Mouse (Mus musculus): Measurements from ENCODE around the gene Iqsec1. TPM values are rescaled to one million over a fixed set of nuclear protein-coding genes. Genes with fewer than 3 reads are reported as not detected.

Iqsec1 gene
- polyA plus RNA-seq, 1 experiment: 230 TPM

DNA sequence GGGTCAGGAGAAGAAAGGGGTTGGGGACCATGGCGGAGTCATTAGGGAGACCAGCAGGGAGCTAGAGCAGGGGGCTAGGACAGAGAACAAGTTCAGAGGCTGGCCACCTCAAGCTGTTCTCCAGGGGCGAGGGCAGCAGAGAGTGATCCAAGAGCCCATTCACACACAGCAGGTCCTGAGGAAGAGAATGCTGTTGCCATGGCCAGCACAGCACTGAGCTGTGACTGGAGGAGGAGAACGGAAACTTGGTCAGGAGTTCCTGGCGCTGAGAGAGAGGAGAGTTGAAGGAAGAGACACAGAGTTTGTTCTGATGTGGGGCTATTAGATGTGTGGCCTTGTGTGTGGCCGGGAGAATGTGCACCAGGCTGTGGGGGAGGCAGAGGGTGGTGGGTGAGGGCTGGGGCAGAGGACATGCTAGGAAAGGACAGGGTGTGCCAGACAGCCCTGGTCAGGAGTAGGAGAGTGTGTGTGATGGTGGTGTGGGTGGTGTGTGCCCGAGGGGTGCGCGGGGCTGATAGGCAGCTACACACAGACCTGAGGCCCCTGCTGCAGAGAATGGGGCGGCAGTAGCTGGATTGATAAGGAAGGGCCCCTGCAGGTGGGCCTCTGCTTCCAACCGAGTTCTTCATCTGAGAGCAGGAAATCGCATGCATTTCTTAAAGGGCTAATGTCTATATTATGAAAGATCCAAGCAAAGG is 365.6 kb downstream of the Iqsec1 start:
- TF ChIP-seq CTCF (IDR thresholded peaks at IDR 0.05; ENCODE audit: extremely low read depth, insufficient read depth, insufficient read length, insufficient replicate concordance): no peak
- TF ChIP-seq POLR2A (IDR thresholded peaks at IDR 0.05; ENCODE audit: low read depth, low read length): no peak
- peaks cover 17% of the 10 kb centered on the region; the same call in 1 of the 2 replicates for H3K4me1 ChIP-seq (ENCODE audit: control insufficient read depth, insufficient read depth, insufficient read length)
- no peaks in the 10 kb centered on the region for H3K36me3 ChIP-seq (ENCODE audit: control insufficient read depth, insufficient read depth, low read length)
- H3K4me3 ChIP-seq (ENCODE audit: extremely low read depth, insufficient read depth, insufficient read length): no peak overlapping the region
- no peaks in the 10 kb centered on the region for H3K27me3 ChIP-seq (ENCODE audit: control insufficient read depth, insufficient read depth, low read length)
- WGBS: 46% methylated on average over 11 of the region's 11 CpGs
- H3K27ac ChIP-seq (ENCODE audit: insufficient read depth, low read length): no peak overlapping the region
- no peak for DNase-seq (ENCODE audit: low read depth in 1 of 2, low spot score in 2 of 2)

DNA sequence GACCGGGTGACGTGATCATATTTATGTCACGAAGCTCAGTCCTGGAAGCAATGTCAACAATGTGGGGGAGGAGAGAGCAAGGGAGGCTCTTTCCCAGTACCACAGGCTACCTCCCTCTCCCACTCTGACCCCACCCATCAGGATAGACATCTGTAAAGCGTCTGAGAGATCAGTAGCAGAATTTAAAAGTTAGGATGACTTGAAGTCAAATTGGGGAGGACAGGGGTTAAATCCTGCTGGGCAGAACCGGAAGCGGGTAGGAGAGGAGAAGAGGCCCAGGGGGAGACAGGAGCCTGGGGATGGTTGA is 366.9 kb downstream of the Iqsec1 start:
- no peak for TF ChIP-seq CTCF (IDR thresholded peaks at IDR 0.05; ENCODE audit: extremely low read depth, insufficient read depth, insufficient read length, insufficient replicate concordance)
- TF ChIP-seq POLR2A (IDR thresholded peaks at IDR 0.05; ENCODE audit: low read depth, low read length): no peak
- H3K36me3 ChIP-seq (ENCODE audit: control insufficient read depth, insufficient read depth, low read length): no peaks in the 10 kb centered on the region
- H3K4me3 ChIP-seq (ENCODE audit: extremely low read depth, insufficient read depth, insufficient read length): no peak overlapping the region
- H3K4me1 ChIP-seq (ENCODE audit: control insufficient read depth, insufficient read depth, insufficient read length): peaks cover 17% of the 10 kb centered on the region; the same call in 1 of the 2 replicates
- H3K27ac ChIP-seq (ENCODE audit: insufficient read depth, low read length): no peak overlapping the region
- H3K27me3 ChIP-seq (ENCODE audit: control insufficient read depth, insufficient read depth, low read length): no peaks in the 10 kb centered on the region
- no peak for DNase-seq (ENCODE audit: low read depth in 1 of 2, low spot score in 2 of 2)
- 89% methylated on average over 6 of the region's 6 CpGs for WGBS

DNA sequence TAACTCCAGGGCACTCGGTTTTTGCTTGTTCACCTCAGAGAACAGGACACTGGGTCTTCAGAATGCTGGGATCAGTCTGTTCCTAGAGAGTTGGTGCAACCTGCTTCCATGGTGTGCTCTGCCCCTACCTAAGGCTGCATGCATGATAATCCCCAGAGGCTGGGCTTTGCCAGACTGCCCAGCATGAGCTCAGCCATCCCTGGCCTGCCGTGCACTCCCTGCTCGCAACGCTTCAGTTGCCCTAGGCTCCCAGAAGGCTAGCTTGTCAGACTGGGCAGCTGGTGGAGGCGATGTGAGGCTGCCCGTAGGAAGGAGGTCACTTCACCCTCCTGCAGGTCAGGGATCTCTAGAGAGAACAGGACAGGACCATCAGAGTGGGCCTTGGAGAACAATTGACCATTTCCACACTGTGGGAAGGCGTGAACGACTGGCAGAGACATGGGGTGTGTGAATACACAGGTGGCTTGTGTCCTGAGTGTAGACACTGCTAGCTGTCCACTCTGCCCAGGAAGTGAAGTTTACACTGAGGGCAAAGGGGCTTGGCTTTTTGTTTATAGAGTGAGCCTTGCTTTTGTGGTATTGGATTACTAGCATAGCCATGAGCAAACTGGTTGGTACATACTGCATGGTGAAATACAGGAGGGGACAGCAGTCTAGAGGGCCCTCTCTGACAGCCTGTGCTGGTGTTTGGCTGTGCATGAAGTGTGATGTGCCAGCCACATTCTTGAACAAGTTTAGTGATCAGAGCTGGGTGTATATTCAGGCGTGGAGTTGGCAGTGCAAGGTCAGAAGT is 367.5 kb downstream of the Iqsec1 start:
- no peak overlapping the region for H3K27ac ChIP-seq (ENCODE audit: insufficient read depth, low read length)
- DNase-seq (ENCODE audit: low read depth in 1 of 2, low spot score in 2 of 2): no peak
- H3K4me1 ChIP-seq (ENCODE audit: control insufficient read depth, insufficient read depth, insufficient read length): peaks cover 17% of the 10 kb centered on the region; the same call in 1 of the 2 replicates
- 81% methylated on average over 9 of the region's 9 CpGs for WGBS
- no peaks in the 10 kb centered on the region for H3K36me3 ChIP-seq (ENCODE audit: control insufficient read depth, insufficient read depth, low read length)
- no peak overlapping the region for H3K4me3 ChIP-seq (ENCODE audit: extremely low read depth, insufficient read depth, insufficient read length)
- no peak for TF ChIP-seq POLR2A (IDR thresholded peaks at IDR 0.05; ENCODE audit: low read depth, low read length)
- TF ChIP-seq CTCF (IDR thresholded peaks at IDR 0.05; ENCODE audit: extremely low read depth, insufficient read depth, insufficient read length, insufficient replicate concordance): no peak
- no peaks in the 10 kb centered on the region for H3K27me3 ChIP-seq (ENCODE audit: control insufficient read depth, insufficient read depth, low read length)

DNA sequence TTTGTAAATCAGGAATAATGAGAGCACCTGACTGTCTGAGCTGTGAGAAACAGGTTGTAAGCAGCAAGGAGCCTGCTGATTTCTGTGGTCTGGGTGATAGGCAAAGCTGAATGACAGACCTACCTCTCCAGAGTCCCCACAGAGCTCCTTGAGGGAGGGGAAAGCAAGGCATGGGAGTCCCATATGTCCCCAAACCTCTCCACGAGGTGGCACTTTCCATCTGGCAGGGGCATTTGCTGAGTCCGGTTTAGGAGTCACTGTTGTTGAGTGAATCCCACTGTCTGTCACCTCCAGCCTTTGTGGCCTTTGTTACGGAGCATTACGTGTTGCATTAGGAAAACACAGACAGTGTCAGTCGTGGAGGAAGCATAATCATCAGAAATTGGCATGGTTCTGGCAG is 368.5 kb downstream of the Iqsec1 start:
- H3K27me3 ChIP-seq (ENCODE audit: control insufficient read depth, insufficient read depth, low read length): no peaks in the 10 kb centered on the region
- H3K4me3 ChIP-seq (ENCODE audit: extremely low read depth, insufficient read depth, insufficient read length): no peak overlapping the region
- no peak for TF ChIP-seq CTCF (IDR thresholded peaks at IDR 0.05; ENCODE audit: extremely low read depth, insufficient read depth, insufficient read length, insufficient replicate concordance)
- no peak for TF ChIP-seq POLR2A (IDR thresholded peaks at IDR 0.05; ENCODE audit: low read depth, low read length)
- no peak for DNase-seq (ENCODE audit: low read depth in 1 of 2, low spot score in 2 of 2)
- WGBS: 86% methylated on average over 5 of the region's 5 CpGs
- H3K4me1 ChIP-seq (ENCODE audit: control insufficient read depth, insufficient read depth, insufficient read length): peaks cover 17% of the 10 kb centered on the region; the same call in 1 of the 2 replicates
- H3K27ac ChIP-seq (ENCODE audit: insufficient read depth, low read length): no peak overlapping the region
- no peaks in the 10 kb centered on the region for H3K36me3 ChIP-seq (ENCODE audit: control insufficient read depth, insufficient read depth, low read length)

DNA sequence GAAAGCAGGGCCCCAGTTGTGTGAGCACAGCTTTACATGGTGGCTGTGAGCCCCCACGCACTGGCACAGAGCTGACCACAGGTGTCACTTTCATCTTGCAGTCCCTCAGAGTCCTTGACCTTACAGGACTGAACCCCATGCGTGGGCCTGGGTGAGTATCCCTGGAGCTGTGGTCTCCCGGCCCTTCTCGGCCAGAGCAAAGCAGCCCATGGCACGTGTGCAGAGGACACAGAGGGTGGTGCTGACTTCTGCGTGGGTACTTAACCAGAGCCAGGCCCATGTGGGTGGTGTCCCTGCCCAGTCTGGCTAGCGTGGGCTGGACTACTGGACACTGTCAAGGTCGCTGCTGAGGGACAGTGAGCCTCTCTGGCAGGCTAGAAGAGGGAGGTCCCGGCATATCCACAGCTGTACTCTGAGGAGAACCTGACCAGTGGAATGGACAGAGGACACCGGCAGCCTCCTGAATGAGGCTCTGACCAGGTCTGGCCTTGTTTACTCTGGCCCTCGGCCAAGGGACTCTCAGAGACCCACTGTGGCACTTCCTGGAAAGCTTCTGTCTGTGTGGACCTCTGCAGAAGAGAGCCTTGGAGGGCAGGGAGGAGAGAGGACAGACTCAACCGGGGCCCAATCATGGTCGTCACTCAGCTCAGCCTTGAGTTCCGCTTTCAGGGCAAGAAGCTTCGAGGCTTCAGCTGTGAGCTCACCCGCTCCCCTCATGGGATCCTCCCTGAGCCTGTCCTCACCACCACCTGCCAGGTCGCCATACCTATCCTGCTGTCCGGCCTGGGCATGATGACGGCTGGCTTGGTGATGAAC is 369.5 kb downstream of the Iqsec1 start:
- H3K4me1 ChIP-seq (ENCODE audit: control insufficient read depth, insufficient read depth, insufficient read length): peaks cover 12% of the 10 kb centered on the region; the same call in 1 of the 2 replicates
- H3K36me3 ChIP-seq (ENCODE audit: control insufficient read depth, insufficient read depth, low read length): no peaks in the 10 kb centered on the region
- no peaks in the 10 kb centered on the region for H3K27me3 ChIP-seq (ENCODE audit: control insufficient read depth, insufficient read depth, low read length)
- WGBS: 68% methylated on average over 19 of the region's 19 CpGs
- DNase-seq (ENCODE audit: low read depth in 1 of 2, low spot score in 2 of 2): peak in 1 of 2 experiments; percentile 19
- TF ChIP-seq POLR2A (IDR thresholded peaks at IDR 0.05; ENCODE audit: low read depth, low read length): no peak
- H3K4me3 ChIP-seq (ENCODE audit: extremely low read depth, insufficient read depth, insufficient read length): no peak overlapping the region
- peak overlapping the region; percentile 28; the same call in 1 of the 2 replicates for H3K27ac ChIP-seq (ENCODE audit: insufficient read depth, low read length)

DNA sequence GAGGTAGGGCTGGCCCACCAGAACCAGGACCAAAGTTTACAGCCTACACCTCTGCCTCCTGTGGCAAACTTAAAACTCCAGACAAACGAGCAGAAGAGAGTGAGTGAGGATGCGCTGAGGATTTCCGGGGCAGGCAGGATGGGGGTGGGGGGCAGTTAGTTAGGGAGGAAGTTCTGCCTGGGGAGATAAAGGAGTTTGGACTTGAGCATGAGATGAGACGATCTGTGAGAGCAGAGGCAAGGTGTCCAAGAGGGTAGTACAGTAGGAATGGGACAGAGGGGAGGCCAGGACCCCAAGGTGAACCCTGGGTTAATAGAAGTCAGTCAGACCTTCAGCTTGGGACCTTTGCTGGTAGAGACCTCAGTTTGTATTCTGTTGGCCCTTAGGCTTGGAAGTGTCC is 370.2 kb downstream of the Iqsec1 start:
- H3K4me1 ChIP-seq (ENCODE audit: control insufficient read depth, insufficient read depth, insufficient read length): peaks cover 12% of the 10 kb centered on the region; the same call in 1 of the 2 replicates
- DNase-seq (ENCODE audit: low read depth in 1 of 2, low spot score in 2 of 2): peak in 1 of 2 experiments; percentile 27
- H3K36me3 ChIP-seq (ENCODE audit: control insufficient read depth, insufficient read depth, low read length): no peaks in the 10 kb centered on the region
- H3K4me3 ChIP-seq (ENCODE audit: extremely low read depth, insufficient read depth, insufficient read length): no peak overlapping the region
- TF ChIP-seq POLR2A (IDR thresholded peaks at IDR 0.05; ENCODE audit: low read depth, low read length) (no peak), CTCF (IDR thresholded peaks at IDR 0.05; ENCODE audit: extremely low read depth, insufficient read depth, insufficient read length, insufficient replicate concordance) (no peak)
- 14% methylated on average over 4 of the region's 4 CpGs for WGBS
- H3K27me3 ChIP-seq (ENCODE audit: control insufficient read depth, insufficient read depth, low read length): no peaks in the 10 kb centered on the region
- H3K27ac ChIP-seq (ENCODE audit: insufficient read depth, low read length): peak overlapping the region; percentile 28

Measured in spleen, adult 2 months (tissue).